Mouse (Mus musculus) small intestine, adult 2 months (tissue): Measurements from ENCODE around the gene Scamp1.

Source experiments
- CTCF ChIP-seq: fragments of 200-500 bp; IDR thresholded peaks from 2 replicates; pipeline ENCODE4 v1.5.1; 2012; ENCODE audit warnings: low read depth, mild to moderate bottlenecking, control low read depth, inconsistent platforms, low read length, moderate library complexity, mixed read lengths; ENCODE audit not compliant: insufficient replicate concordance, insufficient read length; ENCODE audit errors: extremely low read depth
- POLR2A ChIP-seq: fragments of 200-500 bp; IDR thresholded peaks from 2 replicates; pipeline ENCODE4 v1.6.1; 2012; ENCODE audit warnings: low read depth, mild to moderate bottlenecking, control low read depth, inconsistent platforms, low read length, moderate library complexity

DNA sequence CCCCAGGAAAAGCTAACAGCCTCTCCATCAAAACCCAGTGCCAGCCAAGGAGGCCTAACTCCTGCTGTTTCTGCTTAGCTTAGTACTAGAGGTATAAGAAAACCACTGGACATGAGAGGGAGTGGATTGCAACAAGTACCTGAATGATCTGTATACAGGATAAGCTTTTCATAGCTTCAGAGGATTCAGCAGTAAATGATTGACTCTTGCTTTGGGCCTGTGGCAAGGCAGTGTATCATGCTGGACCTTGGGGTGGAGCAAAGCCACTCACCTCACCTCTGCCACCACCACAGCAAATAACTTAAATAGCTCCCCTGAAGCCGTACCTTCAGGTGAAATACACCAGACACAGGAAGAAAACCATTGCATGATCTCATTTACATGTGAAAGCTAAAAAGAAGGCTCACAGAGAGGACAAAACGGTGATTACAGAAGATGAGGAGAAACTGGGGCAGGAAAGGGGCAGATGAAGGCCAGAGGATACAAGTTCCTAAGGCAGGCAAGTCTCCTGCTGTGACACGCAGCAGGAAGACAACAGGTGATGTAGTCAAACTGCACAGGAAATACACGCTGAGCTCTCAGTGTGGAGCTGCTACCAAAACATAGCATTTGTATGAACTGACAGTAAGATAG is 43.6 kb downstream of the Scamp1 start:
- TF ChIP-seq CTCF = no peak
- TF ChIP-seq POLR2A = no peak
